Mouse (Mus musculus): ENCODE measurements around the gene Gm45234.
A peak's percentile ranks its signal among the peaks of the same experiment; 100 is the strongest.
"Not testable (repeated sequence)": the region's sequence is repeated elsewhere in the genome, so short reads cannot be mapped to it uniquely, and the experiment has no call there.

Gm45234 gene

GRCm38 (mm10) chr6:124755831-124756595, at the start of gene Gm45234, which contains the start of gene Atn1:
Gene Gm45234 (minus strand): TSS chr6:124756021.
Gene Atn1 (minus strand): TSS chr6:124756524.
- peak; percentile 83 for DNase-seq (ENCODE audit: low read depth, low spot score)

DNA sequence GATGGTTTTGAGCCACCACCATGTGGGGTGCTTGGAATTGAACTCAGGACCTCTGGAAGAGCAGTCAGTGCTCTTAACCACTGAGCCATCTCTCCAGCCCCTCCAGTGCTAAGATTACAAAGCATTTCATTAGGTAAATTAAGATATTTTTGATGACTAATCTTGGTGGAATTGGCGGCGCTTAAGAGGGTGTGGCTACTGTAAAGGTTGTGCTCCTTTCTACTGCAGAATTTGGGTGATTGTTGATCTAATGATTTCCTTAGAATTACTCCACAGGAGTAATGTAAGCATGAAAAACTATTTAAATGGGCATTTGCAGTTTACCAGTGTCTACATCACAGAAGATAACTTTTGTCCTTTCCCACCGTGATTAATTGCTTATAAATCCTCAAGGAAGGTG, 48.5 kb upstream of the Gm45234 start:
- no peak for DNase-seq (ENCODE audit: low read depth, low spot score)

DNA sequence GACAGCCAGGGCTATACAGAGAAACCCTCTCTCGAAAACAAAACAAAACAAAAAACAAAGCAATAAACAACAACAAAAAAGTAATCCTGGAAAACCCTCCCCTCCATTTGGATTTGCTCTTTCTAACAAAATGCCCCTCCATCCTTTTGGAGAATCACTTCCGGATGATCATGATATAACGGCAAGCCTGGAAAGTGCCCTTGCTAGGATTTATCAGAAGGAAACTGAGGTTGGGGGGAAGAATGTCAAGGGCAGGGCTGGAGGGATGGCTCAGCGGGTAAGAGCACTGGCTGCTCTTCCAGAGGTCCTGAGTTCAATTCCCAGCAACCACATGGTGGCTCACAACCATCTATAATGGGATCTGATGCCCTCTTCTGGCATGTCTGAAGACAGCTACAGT, 47.9 kb upstream of the Gm45234 start:
- DNase-seq (ENCODE audit: low read depth, low spot score), result not testable (repeated sequence)

GRCm38 (mm10) chr6:124803061-124803460, 47.2 kb upstream of the Gm45234 start:
- DNase-seq (ENCODE audit: low read depth, low spot score), result peak; percentile 65

- peak; percentile 84 for DNase-seq (ENCODE audit: low read depth, low spot score)
Measured at GRCm38 (mm10) chr6:124802400-124802799, 46.6 kb upstream of the Gm45234 start.

DNA sequence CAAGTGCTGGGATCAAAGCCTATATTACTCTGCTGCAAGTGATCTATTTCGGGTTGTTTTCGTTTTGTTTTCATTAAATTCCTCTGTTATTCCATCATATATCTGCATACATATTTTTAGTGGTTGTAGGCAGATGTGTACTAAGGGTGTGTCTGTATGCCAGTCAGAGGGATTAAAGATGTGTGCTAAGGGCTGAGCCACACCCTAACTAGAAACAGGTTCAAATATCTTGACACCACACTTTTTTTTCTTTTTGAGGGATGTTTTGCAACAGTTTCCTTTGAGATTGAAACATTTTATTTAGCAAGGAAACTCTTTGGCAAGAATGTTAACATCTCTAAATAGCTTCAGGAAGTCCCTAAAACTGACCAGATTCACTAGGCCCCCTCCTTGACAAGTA, 40.4 kb upstream of the Gm45234 start:
- no peak for DNase-seq (ENCODE audit: low read depth, low spot score)

DNA sequence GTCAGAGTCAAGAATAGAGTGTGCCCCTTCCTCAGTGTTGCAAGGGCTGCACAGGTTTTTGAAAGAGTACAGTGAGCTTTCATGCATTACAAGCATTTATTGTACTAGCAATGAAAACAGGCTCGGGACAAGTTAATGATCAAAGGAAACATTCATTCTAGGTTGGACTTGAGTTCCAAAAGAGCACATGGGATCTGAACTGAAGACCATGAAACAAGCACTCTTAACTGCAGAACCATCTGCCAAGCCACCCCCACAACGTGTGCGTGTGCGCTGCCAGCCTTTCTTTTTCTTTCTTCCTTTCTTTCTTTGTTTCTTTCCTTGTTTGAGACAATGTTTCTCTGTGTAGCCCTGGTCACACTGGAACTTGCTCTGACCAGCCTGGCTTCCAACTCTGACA, 40.0 kb upstream of the Gm45234 start:
- no peak for DNase-seq (ENCODE audit: low read depth, low spot score)

DNA sequence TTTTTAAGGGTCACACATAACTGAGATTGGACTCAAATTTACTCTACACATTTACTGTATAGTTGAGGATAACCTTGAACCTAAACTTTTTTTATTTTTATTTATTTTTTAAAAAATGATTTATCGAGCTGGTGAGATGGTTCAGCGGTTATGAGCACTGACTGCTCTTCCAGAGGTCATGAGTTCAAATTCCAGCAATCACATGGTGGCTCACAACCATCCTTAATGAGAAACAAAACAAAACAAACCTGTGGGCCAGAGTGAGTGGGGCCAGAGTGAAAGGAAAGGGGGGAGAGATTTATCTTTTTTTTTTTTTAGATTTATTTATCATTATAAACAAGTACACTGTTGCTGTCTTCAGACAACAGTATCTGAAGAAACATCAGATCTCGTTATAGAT, 36.1 kb upstream of the Gm45234 start:
- DNase-seq (ENCODE audit: low read depth, low spot score), result no peak

- DNase-seq (ENCODE audit: low read depth, low spot score), result no peak
Measured at GRCm38 (mm10) chr6:124790121-124790520, 34.3 kb upstream of the Gm45234 start.

DNA sequence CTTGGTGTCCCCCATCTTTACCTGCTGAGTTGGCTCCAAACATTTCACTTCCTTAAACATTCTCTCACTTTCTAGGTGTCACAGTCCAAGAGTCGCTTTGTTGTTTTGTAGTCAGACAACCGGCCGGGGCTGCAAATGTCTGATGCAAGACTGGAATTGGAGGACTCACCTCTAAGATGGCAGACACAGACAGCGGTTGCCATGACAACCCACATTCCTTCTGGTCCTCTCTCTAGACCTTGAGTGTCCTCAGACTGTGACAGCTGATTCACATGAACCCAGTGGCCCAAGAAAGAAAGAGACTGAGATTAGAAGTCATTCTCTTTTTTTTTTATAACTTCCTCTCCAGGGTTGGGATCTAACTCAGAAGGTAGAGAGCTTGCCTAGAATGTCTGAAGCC, 33.7 kb upstream of the Gm45234 start:
- peak; percentile 84 for DNase-seq (ENCODE audit: low read depth, low spot score)

- no peak for DNase-seq (ENCODE audit: low read depth, low spot score)
Measured at GRCm38 (mm10) chr6:124787722-124788121, 31.9 kb upstream of the Gm45234 start.

DNA sequence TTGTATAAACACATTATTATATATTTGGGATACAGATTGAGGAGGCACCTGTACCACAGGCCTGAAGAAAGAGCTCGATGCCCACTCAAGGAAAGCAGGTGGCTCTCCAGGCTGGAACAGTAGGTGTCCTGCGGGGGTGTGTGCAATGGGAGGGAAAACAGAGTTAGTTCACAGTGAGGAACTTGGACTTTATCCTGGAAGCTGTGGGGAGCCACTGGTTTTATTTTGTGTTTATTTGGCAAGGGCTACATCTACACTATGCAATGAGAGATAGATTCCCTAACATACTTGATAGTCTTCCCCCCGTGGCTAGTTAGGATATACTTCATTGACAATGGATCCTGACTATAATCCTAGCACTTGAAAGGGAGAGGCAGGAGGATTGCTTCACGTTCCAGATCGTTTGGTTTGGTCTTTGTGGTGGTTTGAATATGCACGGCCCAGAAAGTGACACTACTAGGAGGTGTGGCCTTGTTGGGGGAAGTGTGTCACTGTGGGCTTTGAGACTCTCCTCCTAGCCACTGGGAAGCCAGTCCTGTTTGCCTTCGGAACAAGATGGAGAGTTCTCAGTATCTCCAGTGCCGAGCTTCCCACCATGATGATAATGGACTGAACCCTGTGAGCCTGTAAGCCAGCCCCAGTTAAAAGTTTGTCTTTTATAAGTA, 31.1 kb upstream of the Gm45234 start:
- DNase-seq (ENCODE audit: low read depth, low spot score), result no peak

DNA sequence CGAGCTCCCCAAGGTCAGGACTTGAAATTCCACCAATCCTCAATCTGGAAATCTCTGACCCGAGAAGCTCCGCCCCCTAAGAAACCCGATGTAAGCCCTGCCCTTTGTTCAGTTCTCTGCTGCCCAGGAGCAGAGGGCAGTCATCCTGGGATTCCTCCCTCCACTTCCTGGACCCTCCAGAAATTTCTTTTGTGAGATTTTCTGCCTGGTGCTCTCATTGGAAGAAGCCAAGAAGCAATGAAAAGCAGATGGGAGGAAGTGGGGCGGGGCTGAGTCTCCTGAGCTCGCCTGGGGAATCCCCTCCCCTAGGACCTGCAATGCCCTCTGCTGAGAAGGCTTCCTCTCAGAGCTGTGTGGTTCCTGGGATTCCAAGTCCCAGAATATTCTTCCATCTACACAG, 26.6 kb upstream of the Gm45234 start:
- peak; percentile 97 for DNase-seq (ENCODE audit: low read depth, low spot score)

- DNase-seq (ENCODE audit: low read depth, low spot score), result no peak
Measured at GRCm38 (mm10) chr6:124780917-124781316, 25.1 kb upstream of the Gm45234 start.

DNA sequence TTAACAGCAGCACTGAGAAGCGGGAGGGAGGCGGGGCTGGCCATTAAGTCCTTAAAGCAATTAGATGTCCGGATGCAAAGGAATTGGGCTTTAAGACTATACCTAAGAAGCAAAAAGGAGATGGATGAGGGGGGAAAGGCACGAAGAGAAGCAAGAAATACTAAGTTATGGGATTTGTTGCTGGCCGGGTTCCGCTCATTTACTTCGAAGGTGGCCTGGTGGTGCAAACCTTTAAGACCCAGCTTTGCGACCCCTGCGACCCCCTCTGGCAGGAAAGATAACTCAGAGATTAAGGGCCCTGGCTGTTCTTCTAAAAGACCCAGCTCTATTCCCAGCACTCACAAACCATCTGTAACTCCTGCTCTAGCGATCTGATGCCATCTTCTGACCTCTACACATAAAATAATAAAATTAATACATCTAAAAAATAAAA, 24.2 kb upstream of the Gm45234 start:
- no peak for DNase-seq (ENCODE audit: low read depth, low spot score)

DNA sequence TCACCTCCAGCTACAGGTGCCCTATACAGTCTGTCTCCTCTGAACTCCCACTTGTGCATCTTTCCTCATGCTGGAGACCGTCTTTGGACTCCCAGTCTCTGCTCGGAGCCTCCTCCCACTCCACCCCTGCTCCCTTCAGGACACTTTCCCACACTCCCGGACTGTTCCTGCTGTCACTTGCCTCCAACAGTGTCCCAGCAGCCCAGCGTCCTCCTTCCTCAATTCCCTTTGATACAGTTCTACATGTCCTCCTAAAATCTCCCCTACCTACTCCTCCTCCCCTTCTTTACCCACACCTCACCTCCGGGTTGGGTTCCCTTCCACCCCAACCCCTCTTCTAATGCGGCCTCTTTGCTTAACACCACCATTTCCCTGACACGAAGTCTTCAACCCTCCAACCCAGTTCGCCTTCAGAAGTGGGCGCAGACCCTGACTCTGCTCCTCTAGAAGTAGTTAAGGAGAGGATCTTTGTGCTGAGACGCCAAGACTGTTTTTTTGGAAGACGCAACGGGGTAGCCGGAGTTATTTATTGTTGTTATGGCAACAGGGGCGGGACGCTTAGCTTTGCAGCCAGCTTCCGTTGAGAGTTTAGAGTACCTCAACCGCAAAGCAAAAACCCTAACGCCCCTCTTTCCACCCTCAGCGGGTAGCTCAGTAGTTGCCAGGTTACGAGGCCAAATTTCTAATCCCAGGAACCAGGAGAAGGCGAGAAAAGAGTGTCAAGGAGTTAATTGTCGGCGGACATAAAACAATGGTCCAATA, 23.6 kb upstream of the Gm45234 start, which contains the start of gene Lrrc23:
Gene Lrrc23 (minus strand): TSS at position 506 of the 762 bp plus-strand sequence.
- peak; percentile 94 for DNase-seq (ENCODE audit: low read depth, low spot score)

DNA sequence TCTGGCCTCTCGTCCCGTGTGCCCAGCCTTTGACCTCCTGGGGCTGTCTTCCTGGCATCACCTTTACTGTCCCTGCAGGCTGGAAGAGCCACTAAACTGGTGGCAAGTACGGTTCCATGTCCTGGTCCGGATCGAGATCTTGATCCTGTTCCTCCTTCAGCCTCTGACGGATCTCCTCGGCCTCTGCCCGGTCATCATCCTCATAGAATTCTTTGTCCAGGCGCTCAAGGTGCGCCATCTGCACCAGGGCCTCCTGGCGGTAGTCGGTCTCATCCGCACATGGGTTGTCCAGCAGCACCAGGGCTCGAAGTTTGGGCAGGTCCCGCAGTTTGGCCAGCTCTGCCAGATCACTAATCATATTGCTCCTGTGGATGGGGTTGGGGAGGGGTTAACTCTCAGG, 14.7 kb upstream of the Gm45234 start:
- no peak for DNase-seq (ENCODE audit: low read depth, low spot score)

GRCm38 (mm10) chr6:124770013-124770412, 14.2 kb upstream of the Gm45234 start:
- DNase-seq (ENCODE audit: low read depth, low spot score), result no peak

GRCm38 (mm10) chr6:124769101-124769765, 13.4 kb upstream of the Gm45234 start, which contains the start of gene Eno2:
Gene Eno2 (minus strand): TSS chr6:124769673.
- DNase-seq (ENCODE audit: low read depth, low spot score), result peak; percentile 48

GRCm38 (mm10) chr6:124768704-124769044, 12.9 kb upstream of the Gm45234 start:
- no peak for DNase-seq (ENCODE audit: low read depth, low spot score)

DNA sequence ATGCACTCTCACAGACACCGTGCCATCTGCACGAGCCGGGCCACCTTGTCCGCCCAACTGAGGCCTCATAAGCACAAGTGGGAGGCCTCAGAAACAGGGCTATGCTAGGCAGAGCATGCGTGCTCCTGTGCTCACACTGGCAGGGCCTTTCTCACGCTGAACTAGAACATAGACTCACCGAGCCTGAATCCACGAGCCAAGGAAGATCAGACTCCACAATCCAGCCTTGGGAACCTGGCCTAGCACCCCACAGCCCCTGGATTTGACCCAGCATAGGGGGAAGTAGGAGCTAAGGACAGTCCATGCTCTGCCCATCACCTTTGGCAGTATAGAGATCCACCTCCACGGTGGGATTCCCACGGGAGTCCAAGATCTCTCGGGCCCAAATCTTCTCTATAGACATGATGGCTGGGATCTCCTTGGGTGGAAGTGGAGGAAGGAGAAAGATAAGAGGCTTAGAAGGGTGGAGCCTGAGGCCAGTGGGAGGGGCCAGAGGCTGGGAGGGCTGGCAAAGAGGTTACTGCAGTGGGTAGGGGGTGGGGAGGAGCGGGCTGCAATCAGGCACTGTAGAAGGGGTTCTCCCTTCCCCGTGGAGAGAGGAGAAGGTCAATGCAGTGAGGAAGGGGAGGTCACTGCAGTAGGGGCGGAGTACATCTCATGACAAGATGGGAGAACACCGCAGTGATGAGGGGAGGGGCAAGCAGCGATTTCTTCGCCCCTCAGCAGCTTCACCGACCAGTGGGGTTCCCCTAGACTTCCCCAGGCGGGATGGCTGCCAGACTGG, 12.3 kb upstream of the Gm45234 start:
- peak; percentile 84 for DNase-seq (ENCODE audit: low read depth, low spot score)

Measured in R1 (cell line).